Mouse (Mus musculus): ENCODE measurements around the gene Ubl7.

Ubl7 gene

GRCm38 (mm10) chr9:57921491-57922060 is 10.8 kb downstream of the Ubl7 start:
- no peak for DNase-seq (ENCODE audit: low read depth)

GRCm38 (mm10) chr9:57922381-57922780 is 11.6 kb downstream of the Ubl7 start:
- DNase-seq (ENCODE audit: low read depth) = no peak

GRCm38 (mm10) chr9:57923046-57923445 is 12.3 kb downstream of the Ubl7 start:
- no peak for DNase-seq (ENCODE audit: low read depth)

GRCm38 (mm10) chr9:57931166-57931767 is 20.5 kb downstream of the Ubl7 start:
- DNase-seq (ENCODE audit: low read depth) = no peak

- no peak for DNase-seq (ENCODE audit: low read depth)
Measured at GRCm38 (mm10) chr9:57932253-57932652, 21.5 kb downstream of the Ubl7 start.

- DNase-seq (ENCODE audit: low read depth) = no peak
Measured at GRCm38 (mm10) chr9:57932831-57933602, 22.2 kb downstream of the Ubl7 start.

GRCm38 (mm10) chr9:57935683-57936437 is 25.1 kb downstream of the Ubl7 start:
- no peak for DNase-seq (ENCODE audit: low read depth)

GRCm38 (mm10) chr9:57937171-57937570 is 26.4 kb downstream of the Ubl7 start:
- DNase-seq (ENCODE audit: low read depth) = no peak

- peak; percentile 82 for DNase-seq (ENCODE audit: low read depth)
Measured at GRCm38 (mm10) chr9:57937651-57938050, 26.9 kb downstream of the Ubl7 start.

GRCm38 (mm10) chr9:57938225-57939055 is 27.7 kb downstream of the Ubl7 start:
- DNase-seq (ENCODE audit: low read depth) = peak; percentile 70

GRCm38 (mm10) chr9:57939431-57940348 is 28.9 kb downstream of the Ubl7 start, which contains the start of gene Sema7a:
Gene Sema7a, plus strand, starts transcription at chr9:57940112.
- no peak for DNase-seq (ENCODE audit: low read depth)

GRCm38 (mm10) chr9:57940349-57940794 is 29.6 kb downstream of the Ubl7 start:
- DNase-seq (ENCODE audit: low read depth) = no peak

- DNase-seq (ENCODE audit: low read depth) = no peak
Measured at GRCm38 (mm10) chr9:57940861-57941638, 30.3 kb downstream of the Ubl7 start.

GRCm38 (mm10) chr9:57942039-57942438 is 31.3 kb downstream of the Ubl7 start:
- no peak for DNase-seq (ENCODE audit: low read depth)

GRCm38 (mm10) chr9:57943067-57943466 is 32.3 kb downstream of the Ubl7 start:
- no peak for DNase-seq (ENCODE audit: low read depth)

- DNase-seq (ENCODE audit: low read depth) = no peak
Measured at GRCm38 (mm10) chr9:57944572-57944971, 33.8 kb downstream of the Ubl7 start.

GRCm38 (mm10) chr9:57945771-57946616 is 35.2 kb downstream of the Ubl7 start:
- DNase-seq (ENCODE audit: low read depth) = no peak

GRCm38 (mm10) chr9:57947381-57948030 is 36.7 kb downstream of the Ubl7 start:
- DNase-seq (ENCODE audit: low read depth) = no peak

Measured in fibroblast of lung, adult 2 months (primary cell).